Mouse (Mus musculus) naive thymus-derived CD4-positive, alpha-beta T cell, adult 2 months (primary cell): ENCODE results near the gene Tmem121b.

Experiments used
- DNase-seq: peaks from one replicate; pipeline ENCODE4 v3.0.0-alpha.2; 2011; ENCODE audit warnings: low read depth

Tmem121b gene

GRCm38 (mm10) chr6:120493374-120494181 lies at the start of gene Tmem121b:
Gene Tmem121b (minus strand): TSS chr6:120493807.
- DNase-seq, result peak; percentile 54

GRCm38 (mm10) chr6:120542061-120542460 lies 48.5 kb upstream of the Tmem121b start:
- peak; percentile 35 for DNase-seq

- DNase-seq, result no peak
These were observed 47.8 kb upstream of the Tmem121b start for GRCm38 (mm10) chr6:120541386-120541785.

- DNase-seq, result no peak
These were observed 46.2 kb upstream of the Tmem121b start for GRCm38 (mm10) chr6:120539781-120540231.

DNA sequence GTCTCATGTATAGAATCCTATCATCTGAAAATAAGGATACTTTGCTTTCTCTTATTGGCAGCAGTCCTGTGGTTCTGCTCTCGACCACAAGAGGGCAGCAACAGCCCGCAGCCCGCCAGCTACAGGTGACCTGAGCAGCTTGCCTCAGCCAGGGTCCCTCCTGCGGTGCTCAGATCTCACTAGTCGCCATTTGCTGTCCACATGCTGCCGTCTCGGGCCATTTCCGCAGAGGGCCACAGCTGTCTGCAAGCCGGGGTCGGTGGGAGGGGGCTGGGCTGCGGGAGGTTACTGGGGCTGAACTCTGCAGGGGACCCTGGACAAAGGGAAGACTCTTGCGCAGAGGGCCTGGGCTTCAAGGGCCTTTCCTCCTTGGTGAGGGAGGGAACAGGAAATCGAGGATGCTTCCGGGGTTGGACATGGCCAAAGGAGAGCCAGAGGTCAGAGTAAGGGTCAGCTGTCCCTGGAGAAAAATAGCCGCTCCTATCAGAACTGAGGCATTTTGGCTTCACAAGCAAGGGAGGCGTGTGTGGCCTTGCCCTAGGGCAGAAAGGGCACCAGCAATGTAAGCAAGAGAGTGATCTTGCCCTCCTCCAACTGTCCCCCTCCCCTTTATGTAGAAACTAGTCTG lies 45.6 kb upstream of the Tmem121b start:
- DNase-seq, result peak; percentile 86

GRCm38 (mm10) chr6:120536337-120536736 lies 42.7 kb upstream of the Tmem121b start:
- peak; percentile 35 for DNase-seq

DNA sequence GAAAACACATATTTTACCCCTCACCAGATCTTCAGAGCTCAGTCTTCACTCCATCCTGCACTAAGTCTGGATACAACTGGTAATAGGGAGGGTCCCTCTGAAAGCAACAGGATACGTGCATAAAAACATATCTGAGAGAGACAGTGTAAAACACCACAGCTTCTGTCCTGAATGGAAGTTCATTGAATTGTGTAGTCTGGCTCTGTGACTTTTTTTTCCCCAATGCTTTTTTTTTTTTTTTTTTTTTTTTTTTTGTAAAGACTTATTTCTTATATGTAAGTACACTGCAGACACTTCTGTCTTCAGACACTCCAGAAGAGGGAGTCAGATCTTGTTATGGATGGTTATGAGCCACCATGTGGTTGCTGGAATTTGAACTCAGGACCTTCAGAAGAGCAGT lies 39.0 kb upstream of the Tmem121b start:
- peak; percentile 14 for DNase-seq

DNA sequence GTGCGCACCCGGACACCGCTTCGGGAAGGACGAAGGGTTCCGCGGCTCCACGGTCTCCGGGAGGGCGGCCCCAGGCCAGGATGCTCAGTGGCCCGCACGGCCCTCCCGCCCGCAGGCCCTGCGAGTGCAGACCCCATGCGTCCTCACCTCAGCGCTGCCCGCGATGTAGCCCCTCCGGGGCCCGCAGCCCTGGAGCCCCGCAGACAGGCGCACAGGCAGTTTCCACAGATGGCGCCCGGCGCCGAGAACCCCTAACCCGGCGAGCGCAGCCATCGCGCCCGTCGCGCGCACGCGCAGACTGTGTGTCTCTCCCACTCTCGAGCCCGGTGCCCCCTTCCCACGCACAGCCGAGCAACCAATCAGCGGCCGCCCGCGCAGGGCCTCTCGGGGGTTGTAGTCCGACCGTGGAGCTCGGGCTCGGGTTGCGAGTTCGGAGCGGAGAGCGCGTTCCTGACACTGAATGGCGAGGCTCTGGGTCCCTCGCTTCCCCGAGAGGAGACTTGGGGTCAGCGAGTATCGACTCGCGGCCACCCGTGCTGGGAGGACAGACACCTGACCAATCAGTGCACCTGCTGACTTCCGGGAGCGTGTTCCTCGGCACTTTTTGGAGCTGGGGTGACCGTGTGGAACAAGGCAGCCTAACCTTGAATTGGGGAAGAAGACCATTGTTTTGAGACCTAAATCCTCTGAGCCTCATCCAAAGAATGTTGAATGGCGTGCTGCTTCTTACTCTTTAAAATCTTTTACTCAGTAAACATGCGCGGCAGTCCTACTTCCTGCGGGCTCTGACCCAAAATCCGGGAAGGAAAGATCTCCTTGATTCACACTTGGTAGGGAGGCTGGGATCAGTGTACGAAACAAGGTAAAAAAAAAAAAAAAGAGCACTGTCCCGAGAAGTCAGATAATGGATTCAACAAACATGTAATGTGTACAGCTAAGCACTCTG lies 37.7 kb upstream of the Tmem121b start, which contains the start of gene Hdhd5:
TSS of gene Hdhd5 (minus strand) at position 300 of the 946 bp plus-strand sequence.
- DNase-seq, result peak; percentile 96

GRCm38 (mm10) chr6:120529123-120529522 lies 35.5 kb upstream of the Tmem121b start:
- DNase-seq, result peak; percentile 72

DNA sequence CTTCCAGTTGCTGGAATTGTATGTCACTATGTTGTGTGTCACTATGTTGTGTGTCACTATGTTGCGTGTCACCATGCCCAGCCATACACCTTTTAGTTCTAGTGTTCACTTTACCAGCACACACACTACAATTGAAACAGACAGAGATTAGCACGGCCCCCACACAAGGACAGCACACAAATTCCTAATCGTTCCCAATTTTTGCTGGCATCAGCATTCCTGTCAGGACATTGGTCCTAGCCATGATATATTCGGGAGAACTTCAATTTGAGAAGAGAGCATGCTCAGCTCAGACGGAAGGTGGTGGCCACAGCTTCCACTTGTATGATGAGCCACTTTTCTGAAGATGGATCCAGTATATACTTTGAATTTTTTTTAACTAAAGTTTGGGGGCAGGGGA lies 31.2 kb upstream of the Tmem121b start:
- no peak for DNase-seq

DNA sequence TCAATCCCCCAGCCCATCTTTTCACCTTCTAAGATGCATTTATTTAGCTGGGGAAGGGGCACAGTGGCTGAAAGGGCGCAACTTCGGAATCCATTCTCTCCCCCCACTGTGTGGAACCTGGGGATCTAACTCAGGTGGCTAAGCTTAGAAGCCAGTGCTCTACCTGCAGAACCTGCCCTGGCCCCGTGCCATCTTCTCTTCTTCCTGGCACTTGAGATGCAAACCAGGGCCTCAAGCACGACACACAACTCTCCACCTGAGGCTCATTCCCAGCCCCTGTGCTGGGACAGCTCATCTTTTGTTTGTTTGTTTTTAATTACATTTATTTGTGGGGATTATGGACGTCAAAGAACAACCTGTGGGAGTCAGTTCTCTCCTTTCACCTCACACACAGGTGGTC lies 26.0 kb upstream of the Tmem121b start:
- no peak for DNase-seq

GRCm38 (mm10) chr6:120517311-120517710 lies 23.7 kb upstream of the Tmem121b start:
- no peak for DNase-seq

- no peak for DNase-seq
These were observed 23.3 kb upstream of the Tmem121b start for GRCm38 (mm10) chr6:120516879-120517278.

- DNase-seq, result no peak
These were observed 22.8 kb upstream of the Tmem121b start for GRCm38 (mm10) chr6:120516422-120516821.

DNA sequence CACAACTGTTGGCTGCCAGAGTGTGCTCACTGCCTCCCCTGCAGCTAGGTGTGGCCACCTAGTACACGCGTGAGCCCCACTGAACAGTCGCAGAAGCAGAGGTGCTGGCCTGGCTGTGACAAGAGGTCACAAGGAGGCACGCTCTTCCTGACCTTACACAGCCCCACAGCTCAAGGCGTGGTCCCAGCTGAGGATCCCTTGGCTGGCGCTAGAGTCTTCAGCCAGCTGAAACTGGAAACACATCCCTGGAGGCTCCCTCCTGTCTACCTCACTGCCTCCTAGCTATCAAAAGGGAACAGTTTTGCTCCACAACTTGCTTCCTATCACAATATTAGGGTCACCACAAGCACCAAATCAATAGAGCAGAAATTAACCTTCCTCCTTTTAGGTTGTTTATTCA lies 17.6 kb upstream of the Tmem121b start:
- no peak for DNase-seq

DNA sequence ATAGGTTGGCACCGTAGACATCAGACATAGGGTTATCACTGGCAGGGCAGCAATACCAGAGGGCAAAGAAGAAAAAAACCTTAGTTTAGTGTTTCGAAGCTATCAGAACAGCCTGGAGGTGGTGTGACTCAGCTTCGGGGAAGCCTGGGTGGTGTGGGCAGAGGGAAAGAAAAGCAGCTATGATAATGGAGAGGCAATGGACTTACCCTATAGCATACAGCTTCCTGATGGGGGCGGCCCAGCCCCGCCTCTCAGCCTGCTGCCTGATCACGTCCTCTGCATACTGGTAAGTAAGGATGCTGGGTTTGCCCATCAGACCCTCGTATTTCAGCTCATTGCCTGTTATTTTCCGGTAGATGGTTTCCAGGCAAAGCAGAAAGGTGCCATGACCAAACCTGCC lies 16.8 kb upstream of the Tmem121b start:
- no peak for DNase-seq

- no peak for DNase-seq
These were observed 16.4 kb upstream of the Tmem121b start for GRCm38 (mm10) chr6:120509975-120510374.

DNA sequence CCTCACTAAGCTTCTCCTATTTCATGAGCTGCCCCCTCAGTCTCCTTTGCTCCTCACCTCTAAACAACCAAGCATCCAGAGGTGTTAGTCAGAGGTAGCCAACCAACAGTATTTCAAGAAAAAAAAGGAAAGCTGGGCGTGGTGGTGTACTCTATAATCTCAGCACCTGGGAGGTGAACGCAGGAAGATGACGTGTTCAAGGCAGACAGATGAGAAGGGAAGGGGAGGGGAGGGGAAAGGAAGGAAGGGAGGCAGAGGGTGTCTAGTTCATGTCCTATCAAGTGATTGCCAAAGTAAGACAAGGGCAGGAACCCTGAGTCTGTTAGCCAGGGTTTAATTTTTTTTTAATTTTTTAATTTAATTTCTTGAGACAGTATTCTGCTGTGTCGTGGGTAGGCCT lies 15.0 kb upstream of the Tmem121b start:
- DNase-seq, result peak; percentile 13

DNA sequence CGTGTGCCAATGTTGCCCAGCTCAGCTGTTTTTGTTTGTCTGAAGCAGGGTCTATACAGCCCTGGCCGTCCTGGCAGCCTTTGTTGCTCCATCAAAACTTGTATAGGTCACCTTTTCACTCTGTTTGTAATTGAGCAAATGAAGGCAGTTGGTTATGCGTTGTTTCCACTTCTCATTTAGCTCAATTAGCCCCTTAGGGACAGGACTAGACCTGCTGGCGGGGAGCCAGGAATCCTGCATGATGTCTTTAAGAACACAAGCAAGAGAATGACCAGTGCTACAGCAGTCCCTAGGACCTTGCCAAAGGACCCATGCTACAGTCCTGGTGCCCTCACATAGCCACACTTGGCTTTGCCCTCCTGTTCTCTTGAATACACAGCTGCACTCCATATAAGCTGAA lies 11.9 kb upstream of the Tmem121b start:
- DNase-seq, result no peak

- no peak for DNase-seq
These were observed 10.4 kb upstream of the Tmem121b start for GRCm38 (mm10) chr6:120504051-120504450.

GRCm38 (mm10) chr6:120496544-120496943 lies 2.9 kb upstream of the Tmem121b start:
- no peak for DNase-seq
